Mouse (Mus musculus): ENCODE data around the gene Gtf2h3. TPM values are rescaled to one million over a fixed set of nuclear protein-coding genes. Genes with fewer than 3 reads are reported as not detected.
"Not testable (repeated sequence)": the region's sequence is repeated elsewhere in the genome, so short reads cannot be mapped to it uniquely, and the experiment has no call there.

Gene Gtf2h3
- total RNA-seq, 2 experiments from 2014 or later: 18.0 to 19.5 TPM

DNA sequence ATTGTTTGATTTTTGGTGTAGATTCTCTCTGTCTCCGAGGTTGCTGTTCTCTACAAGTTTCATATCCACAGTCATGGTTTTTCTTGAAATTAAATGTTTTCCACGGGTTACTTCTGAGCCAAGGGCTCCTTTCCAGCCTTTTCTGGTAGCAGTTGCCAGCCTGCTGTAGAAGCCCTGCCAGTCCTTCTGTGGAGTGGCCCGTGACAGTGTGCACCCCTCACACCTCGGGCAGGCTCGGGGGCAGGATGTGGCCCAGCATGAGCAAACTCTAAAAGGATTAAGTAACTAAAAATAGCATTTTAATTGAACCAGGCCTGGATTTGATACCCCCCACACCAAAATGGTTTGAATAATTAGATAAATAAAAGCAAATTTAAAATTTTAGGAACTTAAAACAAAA is 53.5 kb downstream of the Gtf2h3 start:
- DNase-seq: no peak
- intact Hi-C loops (cut with DNase I): no loop called here

DNA sequence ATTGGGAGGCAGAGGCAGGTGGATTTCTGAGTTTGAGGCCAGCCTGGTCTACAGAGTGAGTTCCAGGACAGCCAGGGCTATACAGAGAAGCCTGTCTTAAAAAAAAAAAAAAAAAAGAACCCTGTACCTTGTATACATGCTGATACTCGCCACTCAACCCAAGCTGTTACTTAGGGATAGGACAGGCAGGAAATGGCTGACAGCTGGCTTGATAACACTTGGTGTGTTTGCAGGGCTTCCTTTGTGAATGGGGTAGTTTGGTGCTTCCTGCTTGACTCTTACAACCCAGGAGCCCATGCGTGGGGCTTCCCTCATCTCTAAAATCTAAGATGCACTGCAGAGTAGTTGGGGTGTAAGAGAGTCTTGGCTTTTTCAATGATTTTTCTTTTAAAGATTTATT is 54.5 kb downstream of the Gtf2h3 start:
- DNase-seq: no peak
- intact Hi-C loops (cut with DNase I): no loop called here

DNA sequence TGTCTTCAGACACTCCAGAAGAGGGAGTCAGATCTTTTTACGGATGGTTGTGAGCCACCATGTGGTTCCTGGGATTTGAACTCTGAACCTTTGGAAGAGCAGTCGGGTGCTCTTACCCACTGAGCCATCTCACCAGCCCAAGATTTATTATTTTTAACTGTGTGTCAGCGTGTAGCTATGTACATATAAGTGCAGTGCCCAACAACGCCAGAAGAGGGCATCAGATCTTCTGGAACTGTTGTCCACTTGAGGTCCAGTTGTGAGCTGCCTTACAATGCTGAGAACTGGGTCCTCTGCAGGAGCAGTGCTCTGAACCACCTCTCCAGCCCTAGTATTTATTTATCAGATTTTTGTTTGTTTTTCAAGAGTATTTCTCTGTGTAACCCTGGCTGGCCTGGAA is 56.1 kb downstream of the Gtf2h3 start:
- DNase-seq; intact Hi-C loops (cut with DNase I): not testable (repeated sequence)

DNA sequence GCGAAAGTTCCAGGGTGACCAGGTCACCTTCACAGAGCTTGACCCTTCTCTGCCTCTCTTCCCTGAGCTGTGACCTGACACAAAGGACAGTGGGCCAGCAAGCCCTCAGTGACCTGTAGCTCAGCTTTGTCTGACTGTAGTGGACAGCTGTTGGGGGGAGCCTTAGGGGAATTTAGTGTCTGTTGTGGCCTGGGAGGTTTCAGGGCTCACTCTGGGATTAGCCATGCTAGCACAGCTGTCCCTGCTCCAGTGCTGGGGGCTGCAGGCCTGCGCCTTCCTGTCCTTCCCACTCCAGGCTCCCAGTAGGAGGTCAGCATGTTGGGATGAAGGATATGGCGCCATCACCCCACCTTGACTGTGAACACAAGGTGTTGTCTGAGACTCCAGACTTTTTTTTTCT is 57.2 kb downstream of the Gtf2h3 start:
- DNase-seq: no peak
- intact Hi-C loops (cut with DNase I): no loop called here

DNA sequence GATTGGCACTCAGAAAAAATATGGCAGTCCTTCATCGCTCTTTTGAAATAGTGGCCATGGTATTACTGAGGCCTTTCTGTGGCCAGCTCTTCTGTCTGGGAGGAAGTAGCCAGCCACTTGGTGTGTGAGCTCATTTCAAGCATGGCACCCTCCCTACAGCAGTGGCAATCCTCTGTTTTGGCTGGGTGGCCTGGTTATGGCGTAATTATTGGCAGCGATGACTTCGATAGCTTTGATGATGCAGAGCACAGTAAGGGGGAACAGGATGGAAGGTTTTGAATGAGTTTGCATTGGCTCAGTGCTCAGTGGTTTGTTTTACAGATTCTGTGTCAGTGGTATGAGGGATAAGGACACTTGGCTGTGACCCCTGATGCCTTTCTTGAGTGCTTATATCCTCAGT is 57.8 kb downstream of the Gtf2h3 start:
- DNase-seq: no peak
- intact Hi-C loops (cut with DNase I): no loop called here

DNA sequence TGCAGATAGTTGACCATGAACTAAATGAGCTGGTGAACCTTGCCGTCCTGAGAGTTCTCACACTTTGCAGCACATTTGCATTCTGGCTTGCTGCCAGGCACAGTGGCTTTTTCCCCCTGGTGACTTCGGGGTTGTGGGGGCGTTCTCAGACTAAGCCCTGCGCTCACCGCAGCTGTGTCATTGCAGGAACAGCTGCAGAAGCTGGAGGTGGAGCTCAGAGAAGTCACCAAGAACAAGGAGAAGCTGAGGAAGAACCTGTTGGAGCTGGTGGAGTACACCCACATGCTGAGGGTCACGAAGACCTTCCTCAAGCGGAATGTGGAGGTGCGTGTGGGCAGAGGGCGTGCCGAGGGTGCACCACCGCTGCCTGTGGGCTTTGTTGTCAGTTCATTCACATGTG is 58.4 kb downstream of the Gtf2h3 start:
- DNase-seq: no peak

DNA sequence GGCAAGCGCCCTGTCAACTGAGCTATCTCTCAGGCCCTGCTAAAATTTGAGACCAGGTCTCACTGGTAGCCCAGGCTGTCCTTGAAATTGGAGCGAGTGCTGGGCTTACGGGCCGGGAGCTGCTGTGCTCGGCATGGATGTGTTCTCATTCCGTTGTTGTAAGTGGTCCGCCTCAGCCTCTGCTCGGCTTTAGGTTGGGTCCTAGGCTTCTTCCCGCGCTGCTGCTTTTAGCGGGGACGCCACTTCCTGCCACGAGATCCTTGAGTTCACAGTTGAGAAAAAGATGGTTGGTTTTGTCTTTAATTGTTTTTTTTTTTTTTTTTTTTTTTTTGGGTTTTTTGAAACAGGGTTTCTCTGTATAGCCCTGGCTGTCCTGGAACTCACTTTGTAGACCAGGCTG is 58.9 kb downstream of the Gtf2h3 start:
- intact Hi-C loops (cut with DNase I): no loop called here
- DNase-seq: no peak

More for the DNA sequence above, 58.4 kb downstream of the Gtf2h3 start:
- intact Hi-C loops (cut with DNase I): no loop called here

Other genes starting within 250 kb of the Gtf2h3 start
- 100 to 1,000 TPM; 164 to 167 TPM for gene Cdk2ap1, start 216.1 kb upstream of the Gtf2h3 start, total RNA-seq (2021)
- gene Sbno1, start 153.1 kb upstream of the Gtf2h3 start, total RNA-seq (2021): 10 to 100 TPM; 65.3 to 71.7 TPM
- gene Kmt5a, start 139.2 kb upstream of the Gtf2h3 start, total RNA-seq (2021): 100 to 1,000 TPM; 191 to 237 TPM
- 1 to 10 TPM; 7.9 to 9.9 TPM for gene Rilpl2, start 100.8 kb upstream of the Gtf2h3 start, total RNA-seq (2021)
- 10 to 100 TPM in 1 of 2 experiments, 1 to 10 TPM in 1; 9.7 to 18.2 TPM for gene Snrnp35, start 96.0 kb upstream of the Gtf2h3 start, total RNA-seq (2021)
- gene Rilpl1, start 47.7 kb upstream of the Gtf2h3 start, total RNA-seq (2021): 100 to 1,000 TPM; 209 to 229 TPM
- gene Tmed2, start 38.4 kb upstream of the Gtf2h3 start, total RNA-seq (2021): 100 to 1,000 TPM; 174 to 177 TPM
- 1 to 10 TPM; 4.0 to 6.1 TPM for gene Ddx55, start 26.3 kb upstream of the Gtf2h3 start, total RNA-seq (2021)
- 10 to 100 TPM; 26.6 to 33.0 TPM for gene Eif2b1, start within 50 bp of the Gtf2h3 start, total RNA-seq (2021)
- 10 to 100 TPM; 42.1 to 58.2 TPM for gene Atp6v0a2, start 49.4 kb downstream of the Gtf2h3 start, total RNA-seq (2021)
- gene Dnah10, start 145.9 kb downstream of the Gtf2h3 start, total RNA-seq (2021): under 1 TPM in 1 of 2 experiments, not detected in 1; 0.06 TPM